Mouse (Mus musculus): Measurements from ENCODE around the gene Nadk2. TPM values are rescaled to one million over a fixed set of nuclear protein-coding genes. Genes with fewer than 3 reads are reported as not detected.

The Nadk2 gene
- total RNA-seq, 1 experiment, result 48.3 TPM

DNA sequence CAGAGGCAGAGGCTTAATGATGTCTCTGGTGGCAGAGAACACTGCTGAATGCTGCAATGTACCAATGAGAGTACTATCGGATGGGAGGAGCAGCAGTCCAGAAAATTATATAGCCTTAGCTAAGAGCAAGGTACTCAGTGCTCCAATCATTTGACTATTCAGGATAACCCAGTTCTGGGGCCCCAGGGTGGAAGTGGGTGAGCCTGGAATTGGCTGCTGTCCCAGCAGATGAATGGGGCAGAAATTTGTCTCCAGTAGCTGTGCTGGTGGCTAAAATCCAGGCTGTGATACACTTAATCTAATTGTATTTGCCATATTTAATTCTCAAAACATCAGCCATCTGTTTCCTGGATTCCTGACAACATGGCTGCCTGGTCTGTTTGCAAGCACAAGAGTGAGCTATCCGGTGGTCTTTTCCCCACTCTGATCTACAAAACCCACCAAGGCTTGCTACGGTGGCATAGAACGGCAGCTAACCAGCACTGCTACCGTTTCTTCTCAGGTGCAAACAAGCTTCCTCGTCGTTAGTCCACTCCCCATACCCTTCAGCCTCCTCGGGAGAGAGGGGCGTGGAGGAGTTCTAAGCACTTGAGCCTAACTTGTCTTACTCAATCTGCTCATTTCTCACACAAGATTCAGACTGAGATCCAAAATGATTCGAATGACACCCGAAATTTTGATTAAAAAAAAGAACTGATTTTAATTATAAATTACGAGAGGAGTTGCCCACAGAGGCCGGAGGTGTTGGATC, 61.8 kb downstream of the Nadk2 start:
- H3K9me3 ChIP-seq (ENCODE audit: control insufficient read depth, insufficient read depth, low read depth, low read length), result no peaks in the 10 kb centered on the region
- in situ Hi-C loops (cut with MboI; ENCODE audit: low sequenced_read_pairs in 2 of 2, unreplicated experiment in 2 of 2), result no loop called here
- no peak overlapping the region for H3K9ac ChIP-seq (ENCODE audit: insufficient read depth, low read depth, low read length, poor library complexity, severe bottlenecking)
- no peak overlapping the region for H3K27ac ChIP-seq (ENCODE audit: insufficient read depth, low read depth, low read length, poor library complexity, severe bottlenecking)
- no peak overlapping the region for H3K4me3 ChIP-seq (ENCODE audit: insufficient read depth in 1 of 2, low read depth in 1 of 2, low read length in 2 of 2, poor library complexity in 1 of 2, severe bottlenecking in 1 of 2)
- peaks cover 27% of the 10 kb centered on the region for H3K36me3 ChIP-seq (ENCODE audit: control insufficient read depth, insufficient read depth, low read length, poor library complexity, severe bottlenecking)
- TF ChIP-seq ZC3H11A (IDR thresholded peaks at IDR 0.05; ENCODE audit: borderline replicate concordance, low read depth, low read length) (no peak), CHD2 (IDR thresholded peaks at IDR 0.05; ENCODE audit: low read depth, low read length) (no peak), ZNF384 (IDR thresholded peaks at IDR 0.05; ENCODE audit: low read depth, low read length) (no peak), MAFK (IDR thresholded peaks at IDR 0.05; ENCODE audit: insufficient read depth, low read depth, low read length) (no peak), HCFC1 (IDR thresholded peaks at IDR 0.05; ENCODE audit: borderline replicate concordance, insufficient read depth, low read length) (no peak)
- no peak for DNase-seq (ENCODE audit: low read depth, low spot score)
- H3K4me1 ChIP-seq (ENCODE audit: control insufficient read depth in 2 of 2, insufficient read depth in 2 of 2, low read length in 2 of 2, poor library complexity in 1 of 2), result peaks cover 0 to 6% of the 10 kb centered on the region in 2 experiments; a peak in 3 of 4 replicates

DNA sequence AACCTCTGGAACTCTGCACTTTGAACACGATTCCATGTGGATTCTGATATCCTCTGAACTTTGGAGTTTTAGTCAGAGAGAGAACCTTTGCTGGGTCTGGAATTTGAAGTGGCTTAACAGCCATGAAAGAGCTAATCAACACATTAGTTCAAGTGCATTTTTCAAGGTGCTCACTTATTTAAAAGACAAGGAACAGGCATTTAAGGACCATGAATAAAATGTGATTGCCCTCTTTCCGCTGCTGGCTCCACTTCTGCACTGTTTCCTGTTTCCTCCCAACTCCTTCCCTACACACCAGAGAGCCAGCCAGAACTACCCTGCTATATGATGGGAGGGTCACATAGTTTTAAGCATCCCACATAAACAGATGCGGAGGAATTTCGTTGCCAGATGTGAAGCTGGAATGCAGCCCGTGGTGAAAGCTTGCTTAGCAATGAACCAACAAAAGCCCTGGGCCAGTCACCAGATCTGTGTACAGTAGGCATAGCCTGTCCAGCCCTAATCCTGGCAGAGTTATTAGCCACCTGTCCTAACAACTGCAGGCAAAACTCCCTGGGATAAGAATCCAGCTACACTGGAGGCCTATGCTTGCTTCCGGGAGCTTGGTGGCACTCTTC, 63.9 kb downstream of the Nadk2 start:
- in situ Hi-C loops (cut with MboI; ENCODE audit: low sequenced_read_pairs in 2 of 2, unreplicated experiment in 2 of 2), result no loop called here
- DNase-seq (ENCODE audit: low read depth, low spot score), result peak; percentile 56
- TF ChIP-seq MAFK (IDR thresholded peaks at IDR 0.05; ENCODE audit: insufficient read depth, low read depth, low read length) (no peak), ZC3H11A (IDR thresholded peaks at IDR 0.05; ENCODE audit: borderline replicate concordance, low read depth, low read length) (no peak), CHD2 (IDR thresholded peaks at IDR 0.05; ENCODE audit: low read depth, low read length) (no peak), ZNF384 (IDR thresholded peaks at IDR 0.05; ENCODE audit: low read depth, low read length) (no peak), HCFC1 (IDR thresholded peaks at IDR 0.05; ENCODE audit: borderline replicate concordance, insufficient read depth, low read length) (no peak)
- Histone ChIP-seq H3K4me1 (ENCODE audit: control insufficient read depth in 2 of 2, insufficient read depth in 2 of 2, low read length in 2 of 2, poor library complexity in 1 of 2) (peaks cover 0 to 9% of the 10 kb centered on the region in 2 experiments; a peak in 3 of 4 replicates), H3K4me3 (ENCODE audit: insufficient read depth in 1 of 2, low read depth in 1 of 2, low read length in 2 of 2, poor library complexity in 1 of 2, severe bottlenecking in 1 of 2) (no peak overlapping the region), H3K27ac (ENCODE audit: insufficient read depth, low read depth, low read length, poor library complexity, severe bottlenecking) (peak overlapping the region; percentile 28), H3K9me3 (ENCODE audit: control insufficient read depth, insufficient read depth, low read depth, low read length) (no peaks in the 10 kb centered on the region), H3K36me3 (ENCODE audit: control insufficient read depth, insufficient read depth, low read length, poor library complexity, severe bottlenecking) (peaks cover 18% of the 10 kb centered on the region), H3K9ac (ENCODE audit: insufficient read depth, low read depth, low read length, poor library complexity, severe bottlenecking) (no peak overlapping the region)

- H3K27ac ChIP-seq (ENCODE audit: insufficient read depth, low read depth, low read length, poor library complexity, severe bottlenecking), result no peak overlapping the region
- peak overlapping the region; percentile 92 to 95 for H3K4me3 ChIP-seq (ENCODE audit: insufficient read depth in 1 of 2, low read depth in 1 of 2, low read length in 2 of 2, poor library complexity in 1 of 2, severe bottlenecking in 1 of 2)
- no peaks in the 10 kb centered on the region for H3K9me3 ChIP-seq (ENCODE audit: control insufficient read depth, insufficient read depth, low read depth, low read length)
- DNase-seq (ENCODE audit: low read depth, low spot score), result no peak
- peaks cover 0 to 7% of the 10 kb centered on the region in 2 experiments; a peak in 3 of 4 replicates for H3K4me1 ChIP-seq (ENCODE audit: control insufficient read depth in 2 of 2, insufficient read depth in 2 of 2, low read length in 2 of 2, poor library complexity in 1 of 2)
- TF ChIP-seq MAFK (IDR thresholded peaks at IDR 0.05; ENCODE audit: insufficient read depth, low read depth, low read length) (no peak), ZNF384 (IDR thresholded peaks at IDR 0.05; ENCODE audit: low read depth, low read length) (no peak), CHD2 (IDR thresholded peaks at IDR 0.05; ENCODE audit: low read depth, low read length) (no peak), HCFC1 (IDR thresholded peaks at IDR 0.05; ENCODE audit: borderline replicate concordance, insufficient read depth, low read length) (no peak), ZC3H11A (IDR thresholded peaks at IDR 0.05; ENCODE audit: borderline replicate concordance, low read depth, low read length) (no peak)
- peak overlapping the region; percentile 79 for H3K9ac ChIP-seq (ENCODE audit: insufficient read depth, low read depth, low read length, poor library complexity, severe bottlenecking)
- H3K36me3 ChIP-seq (ENCODE audit: control insufficient read depth, insufficient read depth, low read length, poor library complexity, severe bottlenecking), result peaks cover 11% of the 10 kb centered on the region; the same call in 1 of the 2 replicates
- in situ Hi-C loops (cut with MboI; ENCODE audit: low sequenced_read_pairs in 2 of 2, unreplicated experiment in 2 of 2), result no loop called here
These were observed 68.4 kb downstream of the Nadk2 start for GRCm38 (mm10) chr15:9139447-9139846.

GRCm38 (mm10) chr15:9140252-9140680, 69.2 kb downstream of the Nadk2 start, which contains the start of gene Lmbrd2:
Gene Lmbrd2 (plus strand): TSS chr15:9140550.
- peak within 1 kb of the TSS; percentile 74 for H3K27ac ChIP-seq (ENCODE audit: insufficient read depth, low read depth, low read length, poor library complexity, severe bottlenecking)
- TF ChIP-seq ZNF384 (IDR thresholded peaks at IDR 0.05; ENCODE audit: low read depth, low read length), result no peak
- peak; percentile 94 for TF ChIP-seq HCFC1 (IDR thresholded peaks at IDR 0.05; ENCODE audit: borderline replicate concordance, insufficient read depth, low read length)
- H3K36me3 ChIP-seq (ENCODE audit: control insufficient read depth, insufficient read depth, low read length, poor library complexity, severe bottlenecking), result peaks cover 11% of the 10 kb centered on the region; the same call in 1 of the 2 replicates
- in situ Hi-C loops (cut with MboI; ENCODE audit: low sequenced_read_pairs in 2 of 2, unreplicated experiment in 2 of 2), result no loop called here
- H3K4me1 ChIP-seq (ENCODE audit: control insufficient read depth in 2 of 2, insufficient read depth in 2 of 2, low read length in 2 of 2, poor library complexity in 1 of 2), result peaks cover 0 to 7% of the 10 kb centered on the region in 2 experiments; a peak in 3 of 4 replicates
- peak; percentile 98 for DNase-seq (ENCODE audit: low read depth, low spot score)
- H3K9ac ChIP-seq (ENCODE audit: insufficient read depth, low read depth, low read length, poor library complexity, severe bottlenecking), result peak within 1 kb of the TSS; percentile 95
- no peaks in the 10 kb centered on the region for H3K9me3 ChIP-seq (ENCODE audit: control insufficient read depth, insufficient read depth, low read depth, low read length)
- H3K4me3 ChIP-seq (ENCODE audit: insufficient read depth in 1 of 2, low read depth in 1 of 2, low read length in 2 of 2, poor library complexity in 1 of 2, severe bottlenecking in 1 of 2), result peak within 1 kb of the TSS; percentile 92 to 95

Data from ES-E14 (cell line).